Mouse (Mus musculus) skeletal muscle tissue, postnatal 0 days (tissue): ENCODE measurements around the gene Dph5. TPM values are rescaled to one million over a fixed set of nuclear protein-coding genes. Genes with fewer than 3 reads are reported as not detected.

Source experiments
- microRNA-seq, 2 experiments: library from miRNA; unstranded; fragments of <30 nt; microRNA quantifications; one replicate each; pipeline ENCODE4; 2016
- polyA plus RNA-seq: library from polyadenylated mRNA; unstranded; fragments of >200 nt; fragmentation: Nextera tagmentation; extraction: Ambion mirVana; gene quantifications from 2 replicates; pipeline ENCODE4 v1.2.1, GENCODE M21; 2015

Gene Dph5
- 14.9 and 16.7 TPM in 2 replicates for polyA plus RNA-seq

DNA sequence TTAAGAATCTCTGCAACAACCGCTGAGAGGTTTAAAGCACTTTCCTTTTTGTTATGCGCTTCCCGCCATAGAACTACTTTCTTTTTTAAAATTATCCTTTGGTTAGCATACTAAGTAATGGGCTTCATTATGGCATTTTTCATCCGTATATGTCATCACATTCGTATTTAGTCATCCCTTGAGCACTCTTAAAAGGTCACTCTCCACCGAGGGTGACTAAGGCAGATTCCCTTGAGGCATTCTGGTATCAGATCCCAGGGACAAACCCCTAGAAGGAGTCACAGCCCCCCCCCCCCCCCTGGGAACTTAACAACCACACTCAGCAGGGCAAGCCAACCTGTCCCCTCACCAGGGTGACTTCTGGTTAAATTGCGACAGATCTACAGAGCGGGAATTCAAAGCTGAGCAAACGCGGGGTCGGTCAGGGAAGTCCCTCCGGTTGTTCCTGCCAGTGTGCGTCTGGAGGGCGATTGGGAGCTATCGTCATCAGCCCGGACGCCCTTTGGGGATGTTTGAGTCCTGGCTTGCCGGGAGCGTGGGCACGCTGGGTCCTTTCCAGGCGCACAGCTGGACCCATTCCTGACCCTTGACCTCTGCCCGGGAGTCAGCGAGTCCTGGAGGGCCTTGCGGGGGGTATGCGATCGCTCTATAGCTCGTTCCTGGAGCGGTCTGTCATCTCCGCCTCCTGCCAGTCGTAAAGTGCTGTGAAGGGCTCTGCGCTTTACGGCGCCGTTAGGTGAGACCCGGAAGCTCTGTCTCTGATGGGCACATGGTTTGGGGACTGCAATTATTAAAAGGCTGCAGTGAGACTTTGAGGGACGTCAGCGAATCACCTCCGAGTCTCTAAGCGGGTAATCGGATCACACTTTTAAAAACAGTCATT, at the start of gene Dph5:
Dph5 (plus strand) TSS at position 411 of the 883 bp plus-strand sequence.

Small RNA genes lying within 50 kb of the gene (microRNA-seq; reads per million reads assigned to microRNA genes)
- 0 reads per million in 2 experiments for gene Mir669n

Other genes with a start within 250 kb of the Dph5 start
- 24.5 and 27.6 TPM in 2 replicates for gene S1pr1, start 172.8 kb upstream of the Dph5 start, polyA plus RNA-seq
- 12.3 and 14.7 TPM in 2 replicates for gene Slc30a7, start 119.6 kb downstream of the Dph5 start, polyA plus RNA-seq
- gene Extl2, start 119.6 kb downstream of the Dph5 start, polyA plus RNA-seq: 14.9 and 16.1 TPM in 2 replicates
- gene Vcam1, start 241.9 kb downstream of the Dph5 start, polyA plus RNA-seq: 18.0 and 19.4 TPM in 2 replicates